Mouse (Mus musculus): ENCODE results near the gene Nat8. TPM values are rescaled to one million over a fixed set of nuclear protein-coding genes. Genes with fewer than 3 reads are reported as not detected.
"Not testable (repeated sequence)": the region's sequence is repeated elsewhere in the genome, so short reads cannot be mapped to it uniquely, and the experiment has no call there.

Nat8 gene
- polyA plus RNA-seq, 1 experiment from 2014 or later, result not detected

DNA sequence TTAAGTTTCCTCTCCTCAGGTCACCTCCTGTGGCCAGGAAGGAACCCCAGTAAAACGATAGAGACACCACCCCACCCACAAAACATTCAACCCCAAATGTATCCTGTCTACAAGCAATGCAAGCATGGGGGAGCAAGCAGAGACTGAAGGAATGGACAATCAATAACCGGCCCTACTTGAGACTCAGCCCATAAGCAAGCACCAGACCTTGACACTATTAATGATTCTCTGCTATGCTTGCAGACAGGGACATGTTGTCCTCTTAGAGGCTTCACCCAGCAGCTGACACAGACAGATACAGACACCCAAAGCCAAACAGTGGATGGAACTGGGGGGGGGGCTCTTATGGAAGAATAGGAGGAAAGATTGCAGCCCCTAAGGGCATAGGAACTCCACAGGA, 6.0 kb downstream of the Nat8 start:
- Histone ChIP-seq H3K4me2 (ENCODE audit: low read depth, low read length) (no peak overlapping the region), H3K9ac (ENCODE audit: low read depth, low read length) (no peak overlapping the region), H3K9me3 (ENCODE audit: control insufficient read depth, low read length) (no peaks in the 10 kb centered on the region), H3K27ac (replicated peaks; ENCODE audit: low read depth, low read length) (no peak overlapping the region), H3K4me3 (ENCODE audit: low read depth, low read length) (no peak overlapping the region), H3K27me3 (replicated peaks; ENCODE audit: control insufficient read depth, insufficient read depth, low read length) (no peaks in the 10 kb centered on the region), H3K4me1 (ENCODE audit: control insufficient read depth, insufficient read depth, low read length) (no peaks in the 10 kb centered on the region), H3K36me3 (ENCODE audit: control insufficient read depth, insufficient read depth, low read length) (no peaks in the 10 kb centered on the region)
- ATAC-seq (ENCODE audit: low read depth) (no peak), DNase-seq (ENCODE audit: low spot score) (no peak)
- 87% methylated on average over 2 of the region's 2 CpGs for WGBS

DNA sequence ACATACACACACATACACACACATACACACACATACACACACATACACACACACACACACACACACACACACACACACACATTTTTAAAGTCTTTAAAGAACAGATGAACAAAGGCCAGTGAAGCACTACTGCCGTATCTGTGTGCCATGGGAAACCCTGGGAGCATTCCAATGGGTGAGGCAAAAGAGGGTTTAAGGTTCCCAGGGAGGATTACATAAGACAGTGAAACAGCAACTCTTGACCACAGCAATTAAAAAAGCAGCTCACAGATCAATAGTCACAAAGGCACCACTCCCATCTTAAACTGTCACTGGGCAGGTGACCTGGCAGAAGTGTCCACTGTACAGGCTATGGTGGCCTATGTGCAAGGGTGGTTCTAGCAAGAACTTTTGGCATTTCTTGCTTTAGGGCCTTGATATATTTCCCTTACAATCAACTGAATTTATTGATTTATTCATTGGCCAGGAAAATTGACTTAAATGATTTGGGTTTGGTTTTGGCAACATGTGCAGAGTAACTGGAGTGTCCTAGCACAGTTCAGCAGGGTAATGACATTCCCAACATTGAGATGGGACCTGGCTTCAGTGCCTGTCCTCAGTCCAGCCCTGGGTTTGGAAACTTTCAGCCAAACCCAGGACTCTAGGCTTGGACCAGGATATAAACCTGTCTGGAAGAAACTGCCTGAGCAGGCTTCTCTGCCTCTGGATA, 8.3 kb downstream of the Nat8 start:
- Histone ChIP-seq H3K36me3 (ENCODE audit: control insufficient read depth, insufficient read depth, low read length) (no peaks in the 10 kb centered on the region), H3K4me1 (ENCODE audit: control insufficient read depth, insufficient read depth, low read length) (no peaks in the 10 kb centered on the region), H3K9ac (ENCODE audit: low read depth, low read length) (no peak overlapping the region), H3K4me2 (ENCODE audit: low read depth, low read length) (no peak overlapping the region), H3K27ac (replicated peaks; ENCODE audit: low read depth, low read length) (no peak overlapping the region), H3K4me3 (ENCODE audit: low read depth, low read length) (no peak overlapping the region), H3K9me3 (ENCODE audit: control insufficient read depth, low read length) (no peaks in the 10 kb centered on the region), H3K27me3 (replicated peaks; ENCODE audit: control insufficient read depth, insufficient read depth, low read length) (no peaks in the 10 kb centered on the region)
- ATAC-seq (ENCODE audit: low read depth) (no peak), DNase-seq (ENCODE audit: low spot score) (no peak)
- 89% methylated on average over 1 of the region's 1 CpGs for WGBS

DNA sequence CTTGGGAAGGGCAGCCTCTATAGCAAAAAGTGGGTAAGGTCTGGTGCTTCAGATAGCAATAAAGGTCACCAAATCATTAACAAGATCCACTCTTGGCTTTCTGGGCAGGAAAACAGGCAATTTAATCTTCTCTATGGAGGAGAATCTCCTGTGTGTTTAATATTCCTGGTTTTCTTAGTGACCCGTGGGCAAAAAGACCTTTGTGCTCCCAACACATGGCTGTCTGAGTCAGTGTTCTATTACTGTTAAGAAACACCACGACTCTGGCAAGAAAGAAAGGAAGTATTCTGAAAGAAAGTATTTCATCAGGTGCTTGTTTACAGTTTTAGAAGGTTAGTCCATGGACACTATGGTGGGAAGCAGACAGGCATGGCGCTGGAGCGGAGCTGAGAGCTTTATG, 9.6 kb downstream of the Nat8 start:
- DNase-seq (ENCODE audit: low spot score), result no peak
- H3K9me3 ChIP-seq (ENCODE audit: control insufficient read depth, low read length), result no peaks in the 10 kb centered on the region
- no peaks in the 10 kb centered on the region for H3K36me3 ChIP-seq (ENCODE audit: control insufficient read depth, insufficient read depth, low read length)
- ATAC-seq (ENCODE audit: low read depth), result no peak
- H3K27ac ChIP-seq (replicated peaks; ENCODE audit: low read depth, low read length), result no peak overlapping the region
- no peak overlapping the region for H3K9ac ChIP-seq (ENCODE audit: low read depth, low read length)
- H3K4me1 ChIP-seq (ENCODE audit: control insufficient read depth, insufficient read depth, low read length), result no peaks in the 10 kb centered on the region
- no peaks in the 10 kb centered on the region for H3K27me3 ChIP-seq (replicated peaks; ENCODE audit: control insufficient read depth, insufficient read depth, low read length)
- no peak overlapping the region for H3K4me2 ChIP-seq (ENCODE audit: low read depth, low read length)
- 85% methylated on average over 4 of the region's 4 CpGs for WGBS
- no peak overlapping the region for H3K4me3 ChIP-seq (ENCODE audit: low read depth, low read length)

DNA sequence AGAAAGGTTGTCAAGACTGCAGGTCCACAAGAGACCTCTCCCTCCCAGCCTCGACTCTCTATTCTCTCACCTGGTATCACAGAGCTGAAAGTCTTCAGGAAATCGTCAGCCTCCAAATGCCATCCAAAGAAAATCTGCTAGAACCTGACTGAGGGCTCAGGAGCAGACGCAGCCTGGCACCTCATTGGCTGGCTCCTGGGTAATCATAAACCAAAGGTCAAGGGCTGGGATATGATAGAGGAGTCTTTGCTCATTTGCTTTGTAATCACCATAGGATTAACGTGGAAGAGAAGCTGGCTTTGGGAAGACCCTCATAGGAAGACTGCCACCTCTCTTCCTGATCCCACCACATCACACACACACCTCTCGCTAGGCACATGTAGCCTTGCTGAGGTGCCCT, 11.0 kb downstream of the Nat8 start, which contains the start of the genes Nat8f6 and Nat8f5:
Gene Nat8f6 (minus strand): TSS at position 118 of the 400 bp plus-strand sequence.
Gene Nat8f5 (minus strand): TSS at position 136 of the 400 bp plus-strand sequence.
- Histone ChIP-seq H3K36me3 (ENCODE audit: control insufficient read depth, insufficient read depth, low read length) (no peaks in the 10 kb centered on the region), H3K9ac (ENCODE audit: low read depth, low read length) (no peak within 1 kb of the TSS), H3K27me3 (replicated peaks; ENCODE audit: control insufficient read depth, insufficient read depth, low read length) (no peaks in the 10 kb centered on the region), H3K4me3 (ENCODE audit: low read depth, low read length) (no peak within 1 kb of the TSS), H3K9me3 (ENCODE audit: control insufficient read depth, low read length) (no peaks in the 10 kb centered on the region), H3K4me2 (ENCODE audit: low read depth, low read length) (no peak within 1 kb of the TSS), H3K27ac (replicated peaks; ENCODE audit: low read depth, low read length) (no peak within 1 kb of the TSS), H3K4me1 (ENCODE audit: control insufficient read depth, insufficient read depth, low read length) (no peaks in the 10 kb centered on the region)
- DNase-seq (ENCODE audit: low spot score) (no peak), ATAC-seq (ENCODE audit: low read depth) (no peak)
- 94% methylated on average over 5 of the region's 5 CpGs for WGBS

DNA sequence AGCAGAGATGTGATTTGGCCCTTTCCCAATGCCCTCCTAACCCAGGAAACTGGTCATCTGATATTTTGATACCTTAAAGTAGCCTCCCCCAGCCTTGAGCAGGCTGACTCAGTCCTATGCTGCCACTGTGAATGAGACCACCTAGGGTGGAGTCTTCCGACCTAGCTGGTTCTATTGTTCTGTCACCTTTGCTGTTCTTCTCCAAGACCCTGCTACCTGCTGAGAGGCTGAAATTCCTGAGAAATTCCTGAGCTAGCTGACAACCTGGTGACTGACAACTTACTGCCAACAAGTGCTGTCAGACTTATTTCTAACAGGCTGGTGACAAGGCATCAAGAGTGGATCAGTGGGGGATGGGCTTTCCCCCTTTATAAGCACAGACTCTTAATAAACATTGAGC, 13.5 kb downstream of the Nat8 start:
- DNase-seq (ENCODE audit: low spot score) (no peak), ATAC-seq (ENCODE audit: low read depth) (no peak)
- H3K9ac ChIP-seq (ENCODE audit: low read depth, low read length), result no peak overlapping the region
- no peaks in the 10 kb centered on the region for H3K36me3 ChIP-seq (ENCODE audit: control insufficient read depth, insufficient read depth, low read length)
- H3K4me2 ChIP-seq (ENCODE audit: low read depth, low read length), result no peak overlapping the region
- H3K4me1 ChIP-seq (ENCODE audit: control insufficient read depth, insufficient read depth, low read length), result no peaks in the 10 kb centered on the region
- H3K27me3 ChIP-seq (replicated peaks; ENCODE audit: control insufficient read depth, insufficient read depth, low read length), result no peaks in the 10 kb centered on the region
- 43% methylated on average over 1 of the region's 1 CpGs for WGBS
- H3K9me3 ChIP-seq (ENCODE audit: control insufficient read depth, low read length), result no peaks in the 10 kb centered on the region
- no peak overlapping the region for H3K4me3 ChIP-seq (ENCODE audit: low read depth, low read length)
- H3K27ac ChIP-seq (replicated peaks; ENCODE audit: low read depth, low read length), result no peak overlapping the region

DNA sequence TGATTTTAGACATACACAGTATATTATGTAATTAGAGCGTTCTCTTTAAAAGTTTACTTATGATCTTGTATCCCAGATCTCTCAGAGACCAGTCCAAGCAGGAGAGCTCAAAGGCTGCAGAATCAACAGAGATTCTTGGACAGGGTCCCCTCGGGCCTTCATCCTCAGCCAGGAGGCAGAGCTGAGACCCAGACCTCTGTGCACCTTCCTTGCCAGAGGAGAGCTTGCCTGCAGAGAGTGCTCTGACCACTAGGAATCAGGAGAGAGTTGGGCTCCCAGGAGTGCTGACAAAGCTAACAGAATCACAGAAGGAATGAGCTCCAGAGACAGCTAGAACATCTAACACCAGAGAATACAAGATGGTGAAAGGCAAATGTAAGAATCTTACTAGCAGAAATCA, 18.5 kb downstream of the Nat8 start:
- no peaks in the 10 kb centered on the region for H3K4me1 ChIP-seq (ENCODE audit: control insufficient read depth, insufficient read depth, low read length)
- no peak overlapping the region for H3K27ac ChIP-seq (replicated peaks; ENCODE audit: low read depth, low read length)
- DNase-seq (ENCODE audit: low spot score) (no peak), ATAC-seq (ENCODE audit: low read depth) (no peak)
- no peak overlapping the region for H3K4me2 ChIP-seq (ENCODE audit: low read depth, low read length)
- H3K36me3 ChIP-seq (ENCODE audit: control insufficient read depth, insufficient read depth, low read length), result no peaks in the 10 kb centered on the region
- WGBS, result 85% methylated on average over 2 of the region's 2 CpGs
- no peaks in the 10 kb centered on the region for H3K9me3 ChIP-seq (ENCODE audit: control insufficient read depth, low read length)
- H3K9ac ChIP-seq (ENCODE audit: low read depth, low read length), result no peak overlapping the region
- H3K27me3 ChIP-seq (replicated peaks; ENCODE audit: control insufficient read depth, insufficient read depth, low read length), result no peaks in the 10 kb centered on the region
- H3K4me3 ChIP-seq (ENCODE audit: low read depth, low read length), result no peak overlapping the region

DNA sequence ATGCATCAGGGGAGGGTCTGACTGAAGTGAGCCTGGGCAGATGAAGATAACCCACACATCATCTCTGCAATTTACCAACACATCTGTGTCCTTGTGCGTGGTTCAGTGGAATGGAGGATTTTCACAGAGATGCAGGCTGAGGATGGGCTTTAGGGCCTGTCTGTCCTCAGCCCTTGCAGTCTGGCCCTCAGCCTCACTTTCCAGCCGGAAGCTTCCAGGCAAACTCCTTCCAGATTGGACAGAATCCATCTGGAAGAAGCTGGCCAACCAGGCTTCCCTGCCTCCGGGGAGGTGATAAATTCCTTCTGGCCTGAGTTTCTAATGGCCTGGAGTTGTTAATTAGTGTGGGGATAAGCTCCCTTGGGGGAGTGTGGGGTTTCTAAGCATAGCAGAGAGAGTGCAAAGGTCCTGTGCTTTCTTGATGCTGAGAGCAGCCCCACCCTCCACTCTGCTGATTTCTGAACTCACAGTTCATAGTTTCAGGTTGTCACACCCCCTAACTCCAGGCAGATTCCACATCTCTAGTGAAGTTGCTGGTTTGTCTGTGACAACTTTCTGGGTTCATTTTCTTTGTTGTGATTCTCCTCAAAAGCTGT, 20.8 kb downstream of the Nat8 start:
- not testable (repeated sequence) for H3K27me3 ChIP-seq (replicated peaks; ENCODE audit: control insufficient read depth, insufficient read depth, low read length); H3K4me2 ChIP-seq (ENCODE audit: low read depth, low read length); H3K4me3 ChIP-seq (ENCODE audit: low read depth, low read length); DNase-seq (ENCODE audit: low spot score); H3K36me3 ChIP-seq (ENCODE audit: control insufficient read depth, insufficient read depth, low read length); H3K4me1 ChIP-seq (ENCODE audit: control insufficient read depth, insufficient read depth, low read length); H3K27ac ChIP-seq (replicated peaks; ENCODE audit: low read depth, low read length); H3K9ac ChIP-seq (ENCODE audit: low read depth, low read length); H3K9me3 ChIP-seq (ENCODE audit: control insufficient read depth, low read length); ATAC-seq (ENCODE audit: low read depth)
- 63% methylated on average over 2 of the region's 3 CpGs for WGBS

DNA sequence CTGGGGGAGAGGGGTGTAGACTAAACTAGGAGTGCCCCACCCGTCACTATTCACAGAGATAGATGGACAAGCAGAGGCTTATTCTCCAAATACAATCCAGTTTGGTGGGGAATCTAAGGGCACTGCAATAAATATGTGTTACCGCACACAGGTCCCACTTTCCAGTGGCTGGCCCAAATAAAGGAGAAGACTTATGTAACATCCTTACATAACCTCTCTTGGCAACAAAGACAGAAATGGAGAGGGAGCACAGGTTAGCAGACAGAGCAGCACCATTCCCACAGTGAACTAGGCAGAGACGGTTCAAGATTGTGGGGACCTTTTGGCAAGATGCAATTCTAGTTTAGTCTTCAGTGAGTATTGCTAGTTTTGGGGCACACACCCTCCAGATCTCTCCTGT, 21.4 kb downstream of the Nat8 start:
- DNase-seq (ENCODE audit: low spot score); H3K4me1 ChIP-seq (ENCODE audit: control insufficient read depth, insufficient read depth, low read length); ATAC-seq (ENCODE audit: low read depth); H3K9me3 ChIP-seq (ENCODE audit: control insufficient read depth, low read length); H3K4me3 ChIP-seq (ENCODE audit: low read depth, low read length); H3K9ac ChIP-seq (ENCODE audit: low read depth, low read length); H3K27ac ChIP-seq (replicated peaks; ENCODE audit: low read depth, low read length); H3K4me2 ChIP-seq (ENCODE audit: low read depth, low read length); H3K27me3 ChIP-seq (replicated peaks; ENCODE audit: control insufficient read depth, insufficient read depth, low read length); H3K36me3 ChIP-seq (ENCODE audit: control insufficient read depth, insufficient read depth, low read length): not testable (repeated sequence)
- 97% methylated on average over 2 of the region's 3 CpGs for WGBS

DNA sequence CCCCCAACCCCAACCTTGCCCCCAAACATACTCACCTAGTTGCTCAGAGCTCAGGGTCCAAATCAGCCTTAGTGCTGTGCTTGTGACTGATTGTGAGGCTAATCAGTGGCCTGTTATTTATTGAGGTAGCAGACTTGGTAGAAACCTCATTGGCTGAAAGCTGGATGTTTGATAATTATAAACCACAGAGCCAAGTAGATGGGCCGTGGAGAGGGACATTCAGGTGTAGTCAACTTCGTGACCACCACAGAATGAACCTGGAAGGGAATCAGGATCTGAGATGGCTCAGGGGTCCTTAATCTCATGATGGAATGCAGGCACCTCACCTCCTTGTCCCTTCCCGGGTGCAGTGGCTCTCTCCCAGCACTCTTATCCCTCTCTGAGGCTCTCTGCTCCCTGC, 22.1 kb downstream of the Nat8 start:
- not testable (repeated sequence) for ATAC-seq (ENCODE audit: low read depth); H3K4me2 ChIP-seq (ENCODE audit: low read depth, low read length); H3K27me3 ChIP-seq (replicated peaks; ENCODE audit: control insufficient read depth, insufficient read depth, low read length); H3K4me1 ChIP-seq (ENCODE audit: control insufficient read depth, insufficient read depth, low read length); H3K9me3 ChIP-seq (ENCODE audit: control insufficient read depth, low read length); H3K36me3 ChIP-seq (ENCODE audit: control insufficient read depth, insufficient read depth, low read length); H3K9ac ChIP-seq (ENCODE audit: low read depth, low read length); H3K27ac ChIP-seq (replicated peaks; ENCODE audit: low read depth, low read length); H3K4me3 ChIP-seq (ENCODE audit: low read depth, low read length); DNase-seq (ENCODE audit: low spot score)
- 76% methylated on average over 2 of the region's 3 CpGs for WGBS
